Mouse (Mus musculus) lung, postnatal 25 days (tissue): ENCODE measurements around the gene Gm10197.
"Not testable (repeated sequence)": the region's sequence is repeated elsewhere in the genome, so short reads cannot be mapped to it uniquely, and the experiment has no call there.

ENCODE experiments used
- DNase-seq: peaks from one replicate; pipeline ENCODE4 v3.0.0; 2022; ENCODE audit warnings: low spot score

Gm10197 gene

GRCm38 (mm10) chr19:53371666-53372065, at the start of gene Gm10197:
Gene Gm10197, minus strand, starts transcription at chr19:53371766.
- no peak for DNase-seq

GRCm38 (mm10) chr19:53420924-53421582, 49.5 kb upstream of the Gm10197 start:
- DNase-seq = peak; percentile 87

- DNase-seq = peak; percentile 77
These were observed 48.3 kb upstream of the Gm10197 start for GRCm38 (mm10) chr19:53419834-53420233.

GRCm38 (mm10) chr19:53415198-53415597, 43.6 kb upstream of the Gm10197 start:
- no peak for DNase-seq

- no peak for DNase-seq
These were observed 43.1 kb upstream of the Gm10197 start for GRCm38 (mm10) chr19:53414650-53415049.

- DNase-seq = no peak
These were observed 42.2 kb upstream of the Gm10197 start for GRCm38 (mm10) chr19:53413617-53414380.

GRCm38 (mm10) chr19:53412149-53412848, 40.7 kb upstream of the Gm10197 start:
- no peak for DNase-seq

- DNase-seq = no peak
These were observed 38.2 kb upstream of the Gm10197 start for GRCm38 (mm10) chr19:53409663-53410307.

- DNase-seq = no peak
These were observed 36.8 kb upstream of the Gm10197 start for GRCm38 (mm10) chr19:53408398-53408797.

GRCm38 (mm10) chr19:53407350-53407749, 35.8 kb upstream of the Gm10197 start:
- no peak for DNase-seq

GRCm38 (mm10) chr19:53405810-53406209, 34.2 kb upstream of the Gm10197 start:
- no peak for DNase-seq

GRCm38 (mm10) chr19:53404837-53405356, 33.3 kb upstream of the Gm10197 start:
- no peak for DNase-seq

- DNase-seq = no peak
These were observed 32.8 kb upstream of the Gm10197 start for GRCm38 (mm10) chr19:53404219-53404836.

GRCm38 (mm10) chr19:53402741-53403432, 31.3 kb upstream of the Gm10197 start:
- no peak for DNase-seq

GRCm38 (mm10) chr19:53400332-53401110, 29.0 kb upstream of the Gm10197 start:
- no peak for DNase-seq

- no peak for DNase-seq
These were observed 27.6 kb upstream of the Gm10197 start for GRCm38 (mm10) chr19:53399213-53399612.

GRCm38 (mm10) chr19:53397451-53398233, 26.1 kb upstream of the Gm10197 start:
- DNase-seq = no peak

- not testable (repeated sequence) for DNase-seq
These were observed 24.2 kb upstream of the Gm10197 start for GRCm38 (mm10) chr19:53395805-53396204.

- not testable (repeated sequence) for DNase-seq
These were observed 23.4 kb upstream of the Gm10197 start for GRCm38 (mm10) chr19:53394956-53395355.
